Mouse (Mus musculus): ENCODE measurements around the gene Sla2. TPM values are rescaled to one million over a fixed set of nuclear protein-coding genes. Genes with fewer than 3 reads are reported as not detected.
"Not testable (repeated sequence)": the region's sequence is repeated elsewhere in the genome, so short reads cannot be mapped to it uniquely, and the experiment has no call there.

Sla2 gene
- polyA plus RNA-seq, 1 experiment from 2014 or later = 0.67 TPM

DNA sequence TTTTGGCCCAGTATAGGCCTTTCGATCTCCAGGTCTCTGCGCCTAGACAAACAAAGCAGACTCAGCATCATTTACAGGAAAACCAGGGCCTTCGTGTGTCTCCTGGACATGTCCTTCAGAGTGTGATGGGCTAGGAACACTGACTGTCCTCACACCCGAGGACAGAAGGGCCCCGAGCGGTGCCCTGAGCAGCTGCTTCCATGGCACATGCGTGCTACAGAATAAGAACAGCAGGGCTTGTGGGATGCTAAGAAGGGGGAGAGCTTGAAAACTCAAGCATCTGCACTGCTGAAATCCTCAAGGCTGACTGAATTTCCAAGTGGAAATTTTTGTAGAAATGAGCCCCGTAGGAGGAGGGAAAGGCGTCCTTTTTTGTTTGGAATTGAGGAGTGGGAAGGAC lies 10.0 kb upstream of the Sla2 start:
- DNase-seq (ENCODE audit: low spot score) = no peak
- H3K27ac ChIP-seq (replicated peaks) = no peak overlapping the region
- no peaks in the 10 kb centered on the region for H3K27me3 ChIP-seq (ENCODE audit: low read depth, poor library complexity, severe bottlenecking)
- H3K4me1 ChIP-seq = peaks cover 9% of the 10 kb centered on the region
- no peak overlapping the region for H3K4me3 ChIP-seq
- no peaks in the 10 kb centered on the region for H3K9me3 ChIP-seq (replicated peaks)
- no peaks in the 10 kb centered on the region for H3K36me3 ChIP-seq
- 91% methylated on average over 9 of the region's 9 CpGs for WGBS

GRCm38 (mm10) chr2:156896384-156896914 lies 9.5 kb upstream of the Sla2 start:
- Histone ChIP-seq H3K27me3 (ENCODE audit: low read depth, poor library complexity, severe bottlenecking) (no peaks in the 10 kb centered on the region), H3K36me3 (no peaks in the 10 kb centered on the region), H3K27ac (replicated peaks) (no peak overlapping the region), H3K9me3 (replicated peaks) (no peaks in the 10 kb centered on the region), H3K4me1 (peaks cover 13% of the 10 kb centered on the region), H3K4me3 (no peak overlapping the region)
- 86% methylated on average over 9 of the region's 9 CpGs for WGBS
- DNase-seq (ENCODE audit: low spot score) = no peak

GRCm38 (mm10) chr2:156894496-156895265 lies 7.7 kb upstream of the Sla2 start:
- no peaks in the 10 kb centered on the region for H3K9me3 ChIP-seq (replicated peaks)
- H3K36me3 ChIP-seq = no peaks in the 10 kb centered on the region
- H3K4me3 ChIP-seq = no peak overlapping the region
- H3K27ac ChIP-seq (replicated peaks) = no peak overlapping the region
- peaks cover 13% of the 10 kb centered on the region for H3K4me1 ChIP-seq
- 90% methylated on average over 15 of the region's 15 CpGs for WGBS
- no peak for DNase-seq (ENCODE audit: low spot score)
- no peaks in the 10 kb centered on the region for H3K27me3 ChIP-seq (ENCODE audit: low read depth, poor library complexity, severe bottlenecking)

- no peaks in the 10 kb centered on the region for H3K9me3 ChIP-seq (replicated peaks)
- WGBS = 78% methylated on average over 6 of the region's 6 CpGs
- H3K27ac ChIP-seq (replicated peaks) = no peak overlapping the region
- H3K27me3 ChIP-seq (ENCODE audit: low read depth, poor library complexity, severe bottlenecking) = no peaks in the 10 kb centered on the region
- no peak overlapping the region for H3K4me3 ChIP-seq
- DNase-seq (ENCODE audit: low spot score) = no peak
- peaks cover 13% of the 10 kb centered on the region for H3K4me1 ChIP-seq
- H3K36me3 ChIP-seq = no peaks in the 10 kb centered on the region
Measured at GRCm38 (mm10) chr2:156892821-156893220, 5.8 kb upstream of the Sla2 start.

- Histone ChIP-seq H3K27ac (replicated peaks) (no peak overlapping the region), H3K4me3 (no peak overlapping the region), H3K36me3 (no peaks in the 10 kb centered on the region), H3K27me3 (ENCODE audit: low read depth, poor library complexity, severe bottlenecking) (no peaks in the 10 kb centered on the region), H3K4me1 (peaks cover 13% of the 10 kb centered on the region), H3K9me3 (replicated peaks) (no peaks in the 10 kb centered on the region)
- WGBS = 57% methylated on average over 3 of the region's 3 CpGs
- DNase-seq (ENCODE audit: low spot score) = peak; percentile 28
Measured at GRCm38 (mm10) chr2:156892240-156892639, 5.2 kb upstream of the Sla2 start.

DNA sequence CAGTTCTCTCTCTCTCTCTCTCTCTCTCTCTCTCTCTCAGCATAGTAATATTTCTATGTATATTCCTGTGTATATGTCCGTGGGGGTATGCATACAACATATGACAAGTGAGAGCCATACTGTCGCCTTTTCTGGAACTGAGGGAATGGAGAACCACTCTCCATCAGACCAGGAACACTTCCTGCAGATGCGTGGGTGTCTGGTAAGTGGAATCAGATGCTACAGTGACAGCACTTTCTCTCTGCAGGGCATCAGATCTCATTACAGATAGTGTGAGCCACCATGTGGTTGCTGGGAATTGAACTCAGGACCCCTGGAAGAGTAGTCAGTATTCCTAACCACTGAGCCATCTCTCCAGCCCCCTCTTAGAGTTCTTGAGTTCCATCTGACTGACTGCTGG lies 1.5 kb upstream of the Sla2 start:
- Histone ChIP-seq H3K4me3 (no peak overlapping the region), H3K27ac (replicated peaks) (no peak overlapping the region), H3K36me3 (no peaks in the 10 kb centered on the region), H3K4me1 (peaks cover 13% of the 10 kb centered on the region), H3K9me3 (replicated peaks) (no peaks in the 10 kb centered on the region), H3K27me3 (ENCODE audit: low read depth, poor library complexity, severe bottlenecking) (no peaks in the 10 kb centered on the region)
- no peak for DNase-seq (ENCODE audit: low spot score)
- 72% methylated on average over 3 of the region's 3 CpGs for WGBS

GRCm38 (mm10) chr2:156886084-156886631 lies 834 bp downstream of the Sla2 start:
- Histone ChIP-seq H3K36me3 (no peaks in the 10 kb centered on the region), H3K27me3 (ENCODE audit: low read depth, poor library complexity, severe bottlenecking) (no peaks in the 10 kb centered on the region), H3K4me1 (no peaks in the 10 kb centered on the region), H3K27ac (replicated peaks) (no peak overlapping the region), H3K9me3 (replicated peaks) (no peaks in the 10 kb centered on the region), H3K4me3 (no peak overlapping the region)
- DNase-seq (ENCODE audit: low spot score) = no peak
- WGBS = 80% methylated on average over 10 of the region's 10 CpGs

DNA sequence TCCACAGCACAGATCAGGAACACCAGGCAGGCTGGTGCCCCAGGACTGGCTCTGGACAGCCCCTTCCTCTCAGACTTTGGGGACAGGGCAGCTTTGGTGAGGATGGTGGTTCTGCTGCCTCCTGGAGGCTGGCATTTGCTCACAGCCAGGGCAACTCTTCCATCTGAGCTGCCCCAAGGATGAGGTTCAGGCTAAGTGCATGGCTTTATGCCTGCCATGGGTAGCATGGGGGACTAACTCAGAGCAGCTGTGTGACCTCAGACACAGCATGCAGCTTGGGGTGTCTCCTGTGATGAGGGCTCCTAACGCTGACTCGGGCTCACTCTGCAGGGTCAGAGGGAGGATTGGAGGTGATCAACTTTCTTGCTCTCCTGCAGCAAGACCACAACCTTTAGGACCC lies 1.3 kb downstream of the Sla2 start:
- H3K4me1 ChIP-seq; H3K27ac ChIP-seq (replicated peaks); H3K4me3 ChIP-seq; H3K9me3 ChIP-seq (replicated peaks); H3K27me3 ChIP-seq (ENCODE audit: low read depth, poor library complexity, severe bottlenecking); DNase-seq (ENCODE audit: low spot score); H3K36me3 ChIP-seq: not testable (repeated sequence)
- WGBS = 69% methylated on average over 2 of the region's 2 CpGs

GRCm38 (mm10) chr2:156884396-156885211 lies 2.4 kb downstream of the Sla2 start:
- H3K27me3 ChIP-seq (ENCODE audit: low read depth, poor library complexity, severe bottlenecking) = no peaks in the 10 kb centered on the region
- no peaks in the 10 kb centered on the region for H3K9me3 ChIP-seq (replicated peaks)
- H3K27ac ChIP-seq (replicated peaks) = no peak overlapping the region
- no peak overlapping the region for H3K4me3 ChIP-seq
- no peaks in the 10 kb centered on the region for H3K36me3 ChIP-seq
- H3K4me1 ChIP-seq = no peaks in the 10 kb centered on the region
- no peak for DNase-seq (ENCODE audit: low spot score)
- 93% methylated on average over 10 of the region's 10 CpGs for WGBS

DNA sequence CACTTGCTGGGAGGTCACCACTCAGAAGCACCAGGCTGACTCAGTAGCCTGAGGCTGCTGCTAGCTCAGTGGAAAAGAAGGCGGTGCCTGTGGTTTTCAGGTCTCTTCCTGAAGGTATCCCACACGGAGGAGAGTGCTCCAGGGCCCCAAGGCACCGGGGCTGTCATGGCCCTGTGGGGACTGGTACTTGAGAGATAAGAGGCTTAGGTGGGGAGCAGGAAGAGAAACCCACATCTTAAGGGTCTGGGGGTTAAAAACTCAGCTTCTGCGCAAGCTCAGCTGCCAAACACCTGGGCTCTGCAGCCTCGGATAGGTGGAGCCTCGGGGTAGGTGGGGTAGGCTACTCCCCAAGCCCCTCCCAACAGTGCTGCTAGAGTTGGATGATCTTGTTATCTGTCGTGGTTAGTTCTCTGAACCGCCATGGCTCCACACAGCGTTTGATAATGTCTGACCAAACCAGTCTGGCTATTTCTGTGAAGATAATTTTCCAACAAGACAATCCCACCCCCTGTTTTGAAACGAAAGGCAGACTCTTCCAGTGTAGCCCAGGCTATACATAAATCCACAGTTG lies 4.5 kb downstream of the Sla2 start:
- WGBS = 46% methylated on average over 10 of the region's 10 CpGs
- no peak overlapping the region for H3K4me3 ChIP-seq
- H3K36me3 ChIP-seq = no peaks in the 10 kb centered on the region
- H3K27me3 ChIP-seq (ENCODE audit: low read depth, poor library complexity, severe bottlenecking) = no peaks in the 10 kb centered on the region
- no peak for DNase-seq (ENCODE audit: low spot score)
- H3K9me3 ChIP-seq (replicated peaks) = no peaks in the 10 kb centered on the region
- H3K27ac ChIP-seq (replicated peaks) = no peak overlapping the region
- H3K4me1 ChIP-seq = no peaks in the 10 kb centered on the region

DNA sequence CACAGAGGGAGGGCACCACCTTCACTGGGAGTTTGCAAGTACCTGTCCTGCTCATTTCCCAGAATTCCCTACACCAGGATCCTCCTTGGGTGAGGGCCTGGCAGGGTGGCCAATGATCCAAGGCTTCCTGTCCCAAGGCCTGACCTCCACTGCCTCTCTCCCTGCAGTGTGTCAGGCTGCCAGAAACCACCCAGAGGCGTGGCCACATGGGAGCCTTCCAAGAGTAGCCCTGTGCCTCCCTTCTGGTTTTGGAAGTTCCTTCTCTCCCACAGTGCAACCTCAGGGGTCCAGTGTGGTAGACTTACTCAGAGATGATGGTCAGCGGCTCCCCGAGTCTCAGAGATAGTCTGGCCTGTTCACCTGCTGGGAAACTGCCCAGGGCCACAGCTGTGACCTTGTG lies 7.5 kb downstream of the Sla2 start:
- Histone ChIP-seq H3K4me1 (no peaks in the 10 kb centered on the region), H3K4me3 (no peak overlapping the region), H3K27me3 (ENCODE audit: low read depth, poor library complexity, severe bottlenecking) (no peaks in the 10 kb centered on the region), H3K9me3 (replicated peaks) (no peaks in the 10 kb centered on the region), H3K27ac (replicated peaks) (no peak overlapping the region), H3K36me3 (peaks cover 12% of the 10 kb centered on the region)
- no peak for DNase-seq (ENCODE audit: low spot score)
- WGBS = 84% methylated on average over 3 of the region's 3 CpGs

DNA sequence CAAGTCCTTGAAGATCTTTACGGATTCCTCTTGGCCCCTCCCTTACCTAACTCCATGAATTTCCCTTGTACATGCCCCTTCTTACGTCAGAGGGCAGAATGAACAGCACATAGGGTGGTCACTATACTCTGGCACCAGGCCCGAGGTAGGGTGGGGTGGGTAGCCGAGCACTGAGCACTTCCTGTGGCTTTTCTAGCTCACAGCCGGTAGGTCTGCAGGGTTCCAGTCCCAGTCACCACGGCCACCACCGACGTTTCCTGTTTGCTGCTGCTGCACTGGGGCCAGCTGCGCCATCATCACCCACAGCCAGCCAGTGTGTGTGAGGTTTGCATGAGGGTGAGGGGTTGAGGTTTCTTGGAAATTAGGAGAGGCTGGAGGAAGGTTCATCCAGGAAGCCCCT lies 9.3 kb downstream of the Sla2 start:
- Histone ChIP-seq H3K4me3 (no peak overlapping the region), H3K9me3 (replicated peaks) (no peaks in the 10 kb centered on the region), H3K36me3 (peaks cover 30% of the 10 kb centered on the region), H3K4me1 (no peaks in the 10 kb centered on the region), H3K27me3 (ENCODE audit: low read depth, poor library complexity, severe bottlenecking) (no peaks in the 10 kb centered on the region), H3K27ac (replicated peaks) (no peak overlapping the region)
- DNase-seq (ENCODE audit: low spot score) = no peak
- WGBS = 71% methylated on average over 9 of the region's 9 CpGs
